Comparison of ENCODE assay signal across 18 mouse cellular contexts in the genomic region with DNA sequence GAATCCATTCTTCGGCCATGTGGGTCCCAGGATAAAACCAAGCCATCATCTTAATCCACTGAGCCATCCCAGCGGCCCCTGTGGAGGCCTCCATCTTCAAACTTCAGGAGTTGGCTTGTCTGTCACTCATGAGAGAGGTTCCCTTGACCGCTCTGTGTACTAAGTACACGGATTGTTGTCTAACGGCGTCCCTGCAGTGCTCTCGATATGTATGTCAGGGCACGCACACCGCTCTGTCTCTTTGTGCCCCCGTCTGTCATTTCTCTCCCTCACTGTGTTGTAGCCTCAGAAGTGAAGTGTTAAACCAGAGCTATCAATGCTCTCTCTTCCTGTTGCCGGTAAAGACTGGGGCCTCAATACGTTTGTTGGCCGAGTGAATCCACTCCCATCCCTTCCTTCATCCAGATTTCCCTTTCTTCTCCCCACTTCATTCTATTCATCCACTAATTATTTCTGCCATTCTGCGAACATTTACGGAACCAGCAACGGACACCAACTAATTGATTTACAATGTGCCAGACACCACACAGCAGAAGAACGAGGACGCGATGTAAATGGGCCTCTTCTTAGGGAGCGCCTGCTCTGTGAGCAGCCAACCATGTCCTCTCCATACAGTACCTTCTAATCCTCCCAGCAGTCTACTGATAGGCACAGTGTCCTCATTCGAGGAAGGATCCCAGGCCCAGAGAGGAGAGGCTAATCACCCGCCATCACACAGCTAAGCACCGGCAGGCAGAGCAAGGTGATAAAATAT.
DNase-seq lines count a peak whose midpoint lies in the region; ATAC-seq and TF ChIP-seq lines count a peak whose summit lies in the region.
"Had no signal": no experiment of that assay in that cellular context is flagged by ENCODE, and none has a peak within 500 bp of the region (broad histone marks: within the 10 kb centered on the region; RNA-seq: fewer than 3 reads in every experiment).

No protein-coding gene starts in this region.

- H3K27ac ChIP-seq in hindbrain, embryonic 10.5 days = peak overlapping the region; percentile 35; the same call in 1 of the 2 replicates
- no peak overlapping the region for H3K27ac ChIP-seq in hindbrain, postnatal 0 days
- no peak overlapping the region for H3K27ac ChIP-seq in hindbrain, embryonic 11.5 days (ENCODE audit: low read depth, low read length)
- no peak overlapping the region; the same call in 1 of the 2 replicates for H3K27ac ChIP-seq in midbrain, postnatal 0 days (ENCODE audit: low read depth, low read length)
- H3K27ac ChIP-seq in liver, postnatal 0 days (ENCODE audit: low read depth) = no peak overlapping the region
- H3K27ac ChIP-seq in limb, embryonic 10.5 days = no peak overlapping the region
- H3K27ac ChIP-seq: embryonic facial prominence, embryonic 10.5 days; intestine, embryonic 15.5 days; layer of hippocampus, adult 2 months had no signal

- no peaks in the 10 kb centered on the region for H3K36me3 ChIP-seq in hindbrain, embryonic 10.5 days
- H3K36me3 ChIP-seq in hindbrain, postnatal 0 days (ENCODE audit: insufficient read depth, low read length) = no peaks in the 10 kb centered on the region
- H3K36me3 ChIP-seq in hindbrain, embryonic 11.5 days (ENCODE audit: control insufficient read depth, insufficient read depth, low read length) = no peaks in the 10 kb centered on the region
- H3K36me3 ChIP-seq in midbrain, postnatal 0 days (ENCODE audit: insufficient read depth, low read length) = no peaks in the 10 kb centered on the region
- no peaks in the 10 kb centered on the region for H3K36me3 ChIP-seq in liver, postnatal 0 days (replicated peaks; ENCODE audit: insufficient read depth, low read length)
- no peaks in the 10 kb centered on the region for H3K36me3 ChIP-seq in limb, embryonic 10.5 days
- H3K36me3 ChIP-seq: embryonic facial prominence, embryonic 10.5 days; heart, embryonic 12.5 days; intestine, embryonic 15.5 days had no signal

- no peak for TF ChIP-seq EP300 in liver, postnatal 0 days (IDR thresholded peaks at IDR 0.05; ENCODE audit: low read depth)

- no peak overlapping the region for H3K4me2 ChIP-seq in hindbrain, postnatal 0 days (ENCODE audit: low read depth, low read length)
- no peak overlapping the region for H3K4me2 ChIP-seq in hindbrain, embryonic 11.5 days (replicated peaks; ENCODE audit: low read depth, low read length)
- H3K4me2 ChIP-seq in midbrain, postnatal 0 days (ENCODE audit: low read depth, low read length, poor library complexity, severe bottlenecking) = no peak overlapping the region
- no peak overlapping the region for H3K4me2 ChIP-seq in liver, postnatal 0 days (ENCODE audit: low read depth, low read length)
- H3K4me2 ChIP-seq: heart, embryonic 12.5 days; intestine, embryonic 15.5 days had no signal

- no peak for DNase-seq in hindbrain, embryonic 10.5 days (ENCODE audit: low spot score)
- no peak for DNase-seq in hindbrain, postnatal 0 days (ENCODE audit: low spot score)
- DNase-seq in ZHBTc4 (ENCODE audit: low read depth, low spot score) = peak; percentile 4
- no peak for DNase-seq in hindbrain, embryonic 11.5 days (ENCODE audit: low spot score)
- peak; percentile 10 for DNase-seq in midbrain, postnatal 0 days (ENCODE audit: low spot score)
- no peak for DNase-seq in liver, postnatal 0 days
- no peak for DNase-seq in adrenal gland, postnatal 14 days
- no peak for DNase-seq in limb, embryonic 10.5 days (ENCODE audit: low spot score)
- DNase-seq: adrenal gland, adult 8-10 months; cerebellum, adult 18-20 months; cerebellum, postnatal 36 days; heart, postnatal 36 days; lung, adult 2 months; lung, postnatal 4 days had no signal

- no peak overlapping the region for H3K4me3 ChIP-seq in hindbrain, embryonic 10.5 days
- H3K4me3 ChIP-seq in hindbrain, postnatal 0 days (ENCODE audit: low read length) = no peak overlapping the region
- no peak overlapping the region for H3K4me3 ChIP-seq in hindbrain, embryonic 11.5 days (ENCODE audit: low read depth, low read length)
- H3K4me3 ChIP-seq in midbrain, postnatal 0 days (ENCODE audit: low read depth, low read length) = no peak overlapping the region
- H3K4me3 ChIP-seq in liver, postnatal 0 days (ENCODE audit: low read depth, low read length) = no peak overlapping the region
- H3K4me3 ChIP-seq in limb, embryonic 10.5 days = no peak overlapping the region
- H3K4me3 ChIP-seq: embryonic facial prominence, embryonic 10.5 days; heart, embryonic 12.5 days; intestine, embryonic 15.5 days; layer of hippocampus, adult 2 months had no signal

- peaks cover 4% of the 10 kb centered on the region; the same call in 1 of the 2 replicates for H3K9me3 ChIP-seq in hindbrain, embryonic 10.5 days
- H3K9me3 ChIP-seq in hindbrain, postnatal 0 days (ENCODE audit: low read length) = peaks cover 2% of the 10 kb centered on the region; the same call in 1 of the 2 replicates
- H3K9me3 ChIP-seq in hindbrain, embryonic 11.5 days (ENCODE audit: control insufficient read depth, low read length) = no peaks in the 10 kb centered on the region
- no peaks in the 10 kb centered on the region for H3K9me3 ChIP-seq in midbrain, postnatal 0 days (ENCODE audit: low read length)
- no peaks in the 10 kb centered on the region for H3K9me3 ChIP-seq in liver, postnatal 0 days (ENCODE audit: low read length)
- no peaks in the 10 kb centered on the region for H3K9me3 ChIP-seq in limb, embryonic 10.5 days (replicated peaks)
- H3K9me3 ChIP-seq: embryonic facial prominence, embryonic 10.5 days; heart, embryonic 12.5 days; intestine, embryonic 15.5 days had no signal

- 65% methylated on average over 23 of the region's 23 CpGs for WGBS in hindbrain, embryonic 10.5 days
- WGBS in hindbrain, postnatal 0 days = 52% methylated on average over 23 of the region's 23 CpGs
- 66% methylated on average over 23 of the region's 23 CpGs for WGBS in hindbrain, embryonic 11.5 days
- WGBS in midbrain, postnatal 0 days = 35% methylated on average over 23 of the region's 23 CpGs
- 75% methylated on average over 23 of the region's 23 CpGs for WGBS in liver, postnatal 0 days (ENCODE audit: insufficient replicate concordance)
- 53% methylated on average over 23 of the region's 23 CpGs for WGBS in limb, embryonic 10.5 days

- TF ChIP-seq CTCF in hindbrain, postnatal 0 days (IDR thresholded peaks at IDR 0.05; ENCODE audit: low read depth) = no peak
- no peak for TF ChIP-seq CTCF in midbrain, postnatal 0 days (IDR thresholded peaks at IDR 0.05)
- no peak for TF ChIP-seq CTCF in liver, postnatal 0 days (IDR thresholded peaks at IDR 0.05; ENCODE audit: low read depth)

- H3K27me3 ChIP-seq in hindbrain, embryonic 10.5 days (ENCODE audit: insufficient read depth, poor library complexity, severe bottlenecking) = no peaks in the 10 kb centered on the region
- no peaks in the 10 kb centered on the region for H3K27me3 ChIP-seq in hindbrain, postnatal 0 days (ENCODE audit: insufficient read depth, low read length)
- H3K27me3 ChIP-seq in hindbrain, embryonic 11.5 days (ENCODE audit: control insufficient read depth, insufficient read depth, low read length) = no peaks in the 10 kb centered on the region
- no peaks in the 10 kb centered on the region for H3K27me3 ChIP-seq in midbrain, postnatal 0 days (ENCODE audit: insufficient read depth, low read length)
- no peaks in the 10 kb centered on the region for H3K27me3 ChIP-seq in liver, postnatal 0 days (ENCODE audit: insufficient read depth, low read length)
- H3K27me3 ChIP-seq in limb, embryonic 10.5 days (ENCODE audit: low read depth, poor library complexity, severe bottlenecking) = no peaks in the 10 kb centered on the region
- H3K27me3 ChIP-seq: heart, embryonic 12.5 days; intestine, embryonic 15.5 days had no signal

- no peak overlapping the region for H3K9ac ChIP-seq in hindbrain, postnatal 0 days (replicated peaks; ENCODE audit: low read length)
- H3K9ac ChIP-seq in hindbrain, embryonic 11.5 days (ENCODE audit: low read depth, low read length) = no peak overlapping the region
- no peak overlapping the region for H3K9ac ChIP-seq in midbrain, postnatal 0 days (replicated peaks; ENCODE audit: low read length, poor library complexity, severe bottlenecking)
- no peak overlapping the region for H3K9ac ChIP-seq in liver, postnatal 0 days (replicated peaks)
- H3K9ac ChIP-seq: heart, embryonic 12.5 days; intestine, embryonic 15.5 days had no signal

- ATAC-seq in hindbrain, postnatal 0 days = no peak
- peak; percentile 56; the same call in 1 of the 2 replicates for ATAC-seq in hindbrain, embryonic 11.5 days (ENCODE audit: low FRiP score)
- ATAC-seq in midbrain, postnatal 0 days (ENCODE audit: low FRiP score) = no peak
- ATAC-seq in liver, postnatal 0 days = no peak

- H3K4me1 ChIP-seq in hindbrain, embryonic 10.5 days (replicated peaks) = peaks cover 21% of the 10 kb centered on the region
- H3K4me1 ChIP-seq in hindbrain, postnatal 0 days (ENCODE audit: insufficient read depth, low read length) = no peaks in the 10 kb centered on the region
- H3K4me1 ChIP-seq in hindbrain, embryonic 11.5 days (replicated peaks; ENCODE audit: control insufficient read depth, insufficient read depth, low read length) = no peaks in the 10 kb centered on the region; the same call in 1 of the 2 replicates
- 0 out of 2 replicates have a peak, but pooled peaks cover 4% of the 10 kb centered on the region for H3K4me1 ChIP-seq in midbrain, postnatal 0 days (ENCODE audit: insufficient read depth, low read length)
- no peaks in the 10 kb centered on the region for H3K4me1 ChIP-seq in liver, postnatal 0 days (ENCODE audit: insufficient read depth)
- peaks cover 13% of the 10 kb centered on the region for H3K4me1 ChIP-seq in limb, embryonic 10.5 days
- H3K4me1 ChIP-seq: heart, embryonic 12.5 days had no signal

Comparison
In these comparisons a context has a peak if more than half of its experiments do, and no peak if none do; other contexts are left out.
1. DNase-seq: peak in ZHBTc4 (single experiment) and midbrain, postnatal 0 days (single experiment); none in hindbrain, embryonic 10.5 days (single experiment), hindbrain, postnatal 0 days (single experiment), hindbrain, embryonic 11.5 days (single experiment), liver, postnatal 0 days (single experiment), adrenal gland, postnatal 14 days (single experiment) and limb, embryonic 10.5 days (single experiment).